38 mouse cellular contexts compared by ENCODE assay signal in genomic region chr2:147053229-147053892, GRCm38 (mm10). TPM values are rescaled to one million over a fixed set of nuclear protein-coding genes. Genes with fewer than 3 reads are reported as not detected.
"Had no signal": no experiment of that assay in that cellular context is flagged by ENCODE, and none has a peak within 500 bp of the region (broad histone marks: within the 10 kb centered on the region; RNA-seq: fewer than 3 reads in every experiment).

No protein-coding gene starts in this region.

- H3K4me2 ChIP-seq: heart, embryonic 11.5 days; heart, embryonic 13.5 days; heart, embryonic 15.5 days; hindbrain, embryonic 13.5 days; hindbrain, embryonic 15.5 days; limb, embryonic 12.5 days; liver, embryonic 13.5 days; liver, embryonic 15.5 days had no signal

- H3K27ac ChIP-seq: gastrocnemius, adult 2 months; heart, adult 2 months; heart, embryonic 13.5 days; heart, embryonic 15.5 days; hindbrain, embryonic 13.5 days; hindbrain, embryonic 15.5 days; hindbrain, postnatal 0 days; layer of hippocampus, adult 2 months; limb, embryonic 10.5 days; limb, embryonic 12.5 days; liver, embryonic 13.5 days; liver, embryonic 15.5 days had no signal

- ATAC-seq: hindbrain, postnatal 0 days had no signal

- DNase-seq: gastrocnemius, adult 2 months; gastrocnemius, postnatal 14 days; gastrocnemius, postnatal 36 days; heart, adult 2 months; heart, postnatal 14 days; heart, postnatal 36 days; kidney, adult 18-20 months; kidney, adult 8-10 months; kidney, postnatal 10 days; kidney, postnatal 25 days; kidney, postnatal 4 days; layer of hippocampus, postnatal 36 days; liver; liver, embryonic 13.5 days had no signal

- H3K27me3 ChIP-seq: heart, embryonic 13.5 days; heart, embryonic 15.5 days; hindbrain, embryonic 13.5 days; hindbrain, embryonic 15.5 days; limb, embryonic 12.5 days; liver, embryonic 13.5 days; liver, embryonic 15.5 days had no signal

- H3K9me3 ChIP-seq: heart, embryonic 13.5 days; heart, embryonic 15.5 days; hindbrain, embryonic 13.5 days; hindbrain, embryonic 15.5 days; limb, embryonic 10.5 days; limb, embryonic 12.5 days; liver, embryonic 13.5 days; liver, embryonic 15.5 days had no signal

- H3K4me1 ChIP-seq: heart, embryonic 13.5 days; heart, embryonic 15.5 days; hindbrain, embryonic 13.5 days; hindbrain, embryonic 15.5 days; limb, embryonic 10.5 days; limb, embryonic 12.5 days; liver, embryonic 13.5 days; liver, embryonic 15.5 days had no signal

- H3K9ac ChIP-seq: heart, embryonic 13.5 days; heart, embryonic 15.5 days; hindbrain, embryonic 13.5 days; hindbrain, embryonic 15.5 days; limb, embryonic 12.5 days; liver, embryonic 13.5 days; liver, embryonic 15.5 days had no signal

- H3K4me3 ChIP-seq: gastrocnemius, adult 2 months; heart, adult 2 months; heart, embryonic 13.5 days; heart, embryonic 15.5 days; hindbrain, embryonic 13.5 days; hindbrain, embryonic 15.5 days; layer of hippocampus, adult 2 months; limb, embryonic 10.5 days; limb, embryonic 12.5 days; liver, embryonic 13.5 days; liver, embryonic 15.5 days had no signal

RNA-seq across cellular contexts. Expression of gene Nkx2-4, which starts 31.9 kb away (rescaled TPM):
- total RNA-seq: gastrocnemius, adult 2 months; gastrocnemius, postnatal 14 days; gastrocnemius, postnatal 36 days; heart, adult 2 months; heart, postnatal 14 days; heart, postnatal 36 days; hematopoietic stem cell, adult 5-6 weeks; layer of hippocampus, adult 2 months; layer of hippocampus, postnatal 14 days; layer of hippocampus, postnatal 36 days; left cerebral cortex, adult 18-20 months; left cerebral cortex, adult 8-10 months; left cerebral cortex, postnatal 10 days; left cerebral cortex, postnatal 25 days had no signal
- polyA plus RNA-seq: frontal cortex, adult 2 months; gonadal fat pad, adult 2 months; heart, adult 2 months; heart, embryonic 11.5 days; heart, embryonic 13.5 days; heart, embryonic 15.5 days; heart, postnatal 0 days; hindbrain, embryonic 11.5 days; hindbrain, embryonic 13.5 days; hindbrain, embryonic 15.5 days; hindbrain, postnatal 0 days; intestine, embryonic 14.5 days; kidney, embryonic 14.5 days; kidney, embryonic 16.5 days; limb, embryonic 10.5 days; limb, embryonic 12.5 days; limb, embryonic 14.5 days; liver, embryonic 13.5 days; liver, embryonic 15.5 days had no signal
